Mouse (Mus musculus) spleen, adult 12 weeks (tissue): ENCODE measurements at regions not wholly inside any gene's neighbourhood (a gene's known extent, or its start where the extent isn't known, plus 50 kb on each side); places are given as distances from the start of the nearest gene placed in this dataset.

Source experiments
- DNase-seq: peaks from one replicate; pipeline ENCODE4 v3.0.0; 2022; ENCODE audit warnings: low spot score

- no peak for DNase-seq
Observed at GRCm38 (mm10) chr3:143939068-143939709, 265.8 kb downstream of the Lmo4 start.

GRCm38 (mm10) chr3:143925322-143925721 lies 279.7 kb downstream of the Lmo4 start:
- no peak for DNase-seq

GRCm38 (mm10) chr3:143919744-143920143 lies 285.3 kb downstream of the Lmo4 start:
- no peak for DNase-seq

- no peak for DNase-seq
Observed at GRCm38 (mm10) chr3:143914341-143915217, 290.4 kb downstream of the Lmo4 start.

DNA sequence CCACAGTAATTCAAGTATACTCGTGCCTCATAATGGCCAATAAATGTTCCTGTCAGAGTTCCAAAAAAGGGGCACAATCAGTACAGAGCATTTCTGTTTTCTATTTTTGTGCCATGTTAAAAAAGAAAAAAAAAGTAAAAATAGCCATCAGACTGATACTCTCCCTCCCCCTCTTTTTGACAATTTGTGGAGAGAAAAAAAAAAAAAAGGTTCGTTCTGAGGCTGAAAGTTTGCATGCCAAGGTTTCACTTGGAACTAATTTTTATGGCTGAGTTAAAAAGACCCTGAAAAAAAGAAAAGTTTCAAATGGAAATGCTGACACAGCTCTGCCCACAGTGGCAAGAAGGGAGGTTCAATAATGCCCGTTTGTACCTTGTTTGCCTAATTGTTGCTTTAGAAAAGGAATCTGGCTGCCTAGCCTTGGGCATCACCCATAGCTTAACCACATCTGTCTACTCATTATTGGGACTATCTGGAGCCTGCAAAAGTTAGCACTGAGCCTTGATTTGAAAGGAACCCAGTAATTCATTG lies 291.9 kb downstream of the Lmo4 start:
- no peak for DNase-seq

DNA sequence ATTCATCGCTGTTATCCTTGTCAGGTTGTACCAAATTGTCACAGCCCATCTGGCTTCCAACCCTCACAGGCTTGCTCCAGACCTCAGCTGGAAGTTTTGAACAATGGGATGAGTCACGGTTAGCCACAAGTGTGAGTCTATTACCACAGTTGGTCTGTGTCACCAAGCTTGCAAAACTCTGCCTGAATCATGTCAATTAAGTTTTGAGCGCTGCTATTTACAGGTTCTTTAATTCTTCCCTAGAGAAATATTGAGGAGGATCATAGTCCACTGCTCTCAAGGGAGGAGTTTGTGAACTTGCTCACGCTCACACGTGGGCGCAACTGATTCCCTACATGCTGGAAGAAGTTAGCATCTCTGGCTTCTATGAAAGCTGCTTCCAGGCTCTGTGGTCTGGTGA lies 292.6 kb downstream of the Lmo4 start:
- DNase-seq = no peak

- DNase-seq = no peak
Observed at GRCm38 (mm10) chr3:143909341-143909740, 295.7 kb downstream of the Lmo4 start.

GRCm38 (mm10) chr3:143903421-143903820 lies 301.6 kb downstream of the Lmo4 start:
- DNase-seq = no peak

GRCm38 (mm10) chr3:143880813-143881212 lies 324.2 kb downstream of the Lmo4 start:
- DNase-seq = no peak

GRCm38 (mm10) chr3:143873876-143874275 lies 331.1 kb downstream of the Lmo4 start:
- DNase-seq = no peak

- DNase-seq = no peak
Observed at GRCm38 (mm10) chr3:143866521-143866920, 338.5 kb downstream of the Lmo4 start.

GRCm38 (mm10) chr3:143865626-143866025 lies 339.4 kb downstream of the Lmo4 start:
- DNase-seq = no peak

DNA sequence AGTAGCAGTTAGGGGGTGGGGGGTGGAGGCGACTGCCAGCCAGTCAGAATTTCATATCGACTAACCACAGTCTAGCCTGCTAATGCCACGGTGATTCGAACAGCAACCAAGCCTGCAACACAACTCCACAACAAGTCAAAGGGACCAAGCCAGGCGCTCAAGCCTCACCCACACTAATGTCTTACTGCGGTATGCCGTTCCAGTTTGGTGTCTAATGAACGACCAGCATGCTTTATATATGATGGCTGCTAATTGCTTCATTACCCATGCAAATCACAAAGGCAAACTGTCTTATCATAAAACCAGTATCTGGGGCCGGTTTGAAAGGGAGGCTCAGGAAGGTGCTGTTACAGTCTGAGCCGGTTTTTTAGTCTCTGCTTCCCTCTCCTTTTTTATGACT lies 340.5 kb downstream of the Lmo4 start:
- no peak for DNase-seq

DNA sequence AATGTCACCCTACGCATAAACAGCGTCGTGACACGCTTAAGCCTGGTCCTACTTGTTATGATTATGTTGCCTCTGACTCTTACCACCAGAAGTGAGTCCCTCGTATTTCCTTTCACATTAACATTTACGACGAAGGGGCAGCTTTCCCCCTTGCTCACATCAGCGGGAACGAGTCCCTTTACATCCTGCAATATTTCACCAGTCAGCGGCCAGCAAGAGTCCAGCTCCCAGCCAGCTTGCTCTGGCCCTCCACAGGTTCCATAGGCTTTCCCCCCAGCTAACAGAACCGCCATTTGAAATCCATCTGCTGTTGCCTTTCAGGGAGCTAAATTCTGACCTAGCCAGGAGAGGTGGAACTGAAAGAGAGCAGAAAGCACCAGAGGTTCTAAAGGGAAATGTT lies 342.5 kb downstream of the Lmo4 start:
- DNase-seq = no peak

DNA sequence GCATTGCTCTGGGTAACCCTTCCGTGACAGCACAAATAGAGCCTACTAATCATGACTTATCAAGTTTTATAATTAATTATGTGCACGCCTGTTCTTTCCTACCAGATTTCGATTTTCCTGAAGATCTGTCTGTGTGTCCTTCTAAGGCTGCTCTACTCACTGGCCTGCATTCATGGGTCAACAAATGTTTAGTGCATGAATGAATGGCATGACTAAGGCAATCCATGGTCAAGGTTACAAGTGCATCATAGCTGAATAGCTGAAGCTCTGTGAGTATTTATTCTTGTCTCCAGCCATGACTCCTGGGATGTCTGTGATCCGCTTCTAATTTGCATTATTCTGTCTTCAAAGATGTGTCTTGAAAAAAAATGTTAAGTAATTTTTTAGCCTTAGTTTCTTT lies 343.2 kb downstream of the Lmo4 start:
- no peak for DNase-seq

- no peak for DNase-seq
Observed at GRCm38 (mm10) chr3:143835611-143836240, 369.3 kb downstream of the Lmo4 start.

DNA sequence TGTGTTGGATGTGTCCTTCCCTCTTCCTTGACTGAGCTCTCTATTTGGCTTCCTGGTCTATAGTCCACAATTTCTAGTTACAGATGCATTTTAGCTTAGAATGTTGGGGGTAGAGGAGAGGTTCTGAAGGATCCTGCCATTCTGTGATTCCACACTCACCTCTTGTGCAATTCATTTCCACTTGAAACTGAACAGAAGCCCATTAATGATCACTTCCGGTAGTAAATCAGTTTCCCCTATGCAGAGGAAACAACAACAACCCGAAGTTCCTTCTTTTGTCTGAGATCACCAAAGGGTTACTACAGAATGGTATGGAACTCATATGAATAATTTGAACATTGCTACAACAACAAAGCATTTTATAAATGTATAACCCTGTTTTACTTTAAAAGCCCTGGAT lies 370.3 kb downstream of the Lmo4 start:
- no peak for DNase-seq

GRCm38 (mm10) chr3:143823395-143823777 lies 381.6 kb downstream of the Lmo4 start:
- DNase-seq = no peak

- no peak for DNase-seq
Observed at GRCm38 (mm10) chr3:143822564-143823394, 382.2 kb downstream of the Lmo4 start.

- DNase-seq = no peak
Observed at GRCm38 (mm10) chr3:143807544-143807943, 397.5 kb downstream of the Lmo4 start.

- DNase-seq = no peak
Observed at GRCm38 (mm10) chr3:143806940-143807339, 398.1 kb downstream of the Lmo4 start.

GRCm38 (mm10) chr3:143797850-143798249 lies 407.2 kb downstream of the Lmo4 start:
- DNase-seq = no peak
